Mouse (Mus musculus): ENCODE measurements around the gene Slc9a4. TPM values are rescaled to one million over a fixed set of nuclear protein-coding genes. Genes with fewer than 3 reads are reported as not detected.
"Not testable (repeated sequence)": the region's sequence is repeated elsewhere in the genome, so short reads cannot be mapped to it uniquely, and the experiment has no call there.

Gene Slc9a4
- polyA plus RNA-seq, 1 experiment from 2014 or later, result not detected

DNA sequence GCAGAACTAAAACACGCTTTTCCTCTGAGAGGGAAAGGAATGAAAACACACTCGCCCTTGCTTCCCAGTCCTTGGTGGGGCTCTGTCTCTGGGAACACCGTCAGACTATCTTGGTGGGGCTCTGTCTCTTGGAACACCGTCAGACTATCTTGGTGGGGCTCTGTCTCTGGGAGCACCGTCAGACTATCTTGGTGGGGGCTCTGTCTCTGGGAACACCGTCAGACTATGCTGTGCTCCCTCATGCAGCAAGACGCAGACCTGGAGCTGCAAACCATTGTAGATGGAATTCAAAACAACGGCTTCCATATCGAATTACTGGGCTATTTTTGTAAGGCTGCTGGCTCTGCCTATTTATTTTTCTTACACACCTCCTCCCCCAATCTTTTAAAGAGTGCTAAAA, 79.6 kb downstream of the Slc9a4 start:
- H3K4me2 ChIP-seq, result no peak overlapping the region
- no peak for ATAC-seq (replicated peaks; ENCODE audit: insufficient number of reproducible peaks, low FRiP score, low TSS enrichment)
- H3K27ac ChIP-seq (ENCODE audit: low read depth, low read length), result no peak overlapping the region
- no peak overlapping the region for H3K9ac ChIP-seq (ENCODE audit: low read depth, low read length)
- H3K36me3 ChIP-seq (ENCODE audit: control insufficient read depth, insufficient read depth, low read length), result no peaks in the 10 kb centered on the region
- H3K4me1 ChIP-seq (ENCODE audit: control insufficient read depth, insufficient read depth, low read length), result no peaks in the 10 kb centered on the region
- no peaks in the 10 kb centered on the region for H3K9me3 ChIP-seq (replicated peaks; ENCODE audit: control insufficient read depth, low read length)
- no peaks in the 10 kb centered on the region for H3K27me3 ChIP-seq (ENCODE audit: control insufficient read depth, insufficient read depth, low read length)
- no peak overlapping the region for H3K4me3 ChIP-seq (ENCODE audit: low read depth, low read length)
- WGBS (ENCODE audit: insufficient replicate concordance), result 37% methylated on average over 9 of the region's 9 CpGs

DNA sequence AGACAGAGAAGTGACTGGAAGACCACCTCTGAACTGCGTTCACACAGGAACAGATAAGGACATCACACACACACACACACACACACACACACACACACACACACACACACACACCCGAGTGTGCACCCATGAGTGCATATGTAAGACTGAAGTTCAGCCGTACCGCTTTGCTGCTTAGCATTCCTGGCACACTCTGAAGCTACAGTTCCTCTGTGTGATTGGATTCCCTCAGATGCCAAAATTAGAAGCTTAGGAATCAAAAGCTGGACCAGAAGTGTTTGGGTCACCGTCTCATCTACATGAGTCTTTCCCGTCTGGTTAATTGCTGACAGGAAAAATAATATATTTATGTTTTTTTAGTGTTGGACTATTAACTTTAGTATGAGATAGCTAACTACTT, 81.0 kb downstream of the Slc9a4 start:
- H3K36me3 ChIP-seq (ENCODE audit: control insufficient read depth, insufficient read depth, low read length), result no peaks in the 10 kb centered on the region
- WGBS (ENCODE audit: insufficient replicate concordance), result 75% methylated on average over 6 of the region's 6 CpGs
- H3K9me3 ChIP-seq (replicated peaks; ENCODE audit: control insufficient read depth, low read length), result no peaks in the 10 kb centered on the region
- no peak overlapping the region for H3K27ac ChIP-seq (ENCODE audit: low read depth, low read length)
- H3K27me3 ChIP-seq (ENCODE audit: control insufficient read depth, insufficient read depth, low read length), result no peaks in the 10 kb centered on the region
- H3K4me1 ChIP-seq (ENCODE audit: control insufficient read depth, insufficient read depth, low read length), result no peaks in the 10 kb centered on the region
- ATAC-seq (replicated peaks; ENCODE audit: insufficient number of reproducible peaks, low FRiP score, low TSS enrichment), result no peak
- no peak overlapping the region for H3K9ac ChIP-seq (ENCODE audit: low read depth, low read length)
- no peak overlapping the region for H3K4me3 ChIP-seq (ENCODE audit: low read depth, low read length)
- no peak overlapping the region for H3K4me2 ChIP-seq

DNA sequence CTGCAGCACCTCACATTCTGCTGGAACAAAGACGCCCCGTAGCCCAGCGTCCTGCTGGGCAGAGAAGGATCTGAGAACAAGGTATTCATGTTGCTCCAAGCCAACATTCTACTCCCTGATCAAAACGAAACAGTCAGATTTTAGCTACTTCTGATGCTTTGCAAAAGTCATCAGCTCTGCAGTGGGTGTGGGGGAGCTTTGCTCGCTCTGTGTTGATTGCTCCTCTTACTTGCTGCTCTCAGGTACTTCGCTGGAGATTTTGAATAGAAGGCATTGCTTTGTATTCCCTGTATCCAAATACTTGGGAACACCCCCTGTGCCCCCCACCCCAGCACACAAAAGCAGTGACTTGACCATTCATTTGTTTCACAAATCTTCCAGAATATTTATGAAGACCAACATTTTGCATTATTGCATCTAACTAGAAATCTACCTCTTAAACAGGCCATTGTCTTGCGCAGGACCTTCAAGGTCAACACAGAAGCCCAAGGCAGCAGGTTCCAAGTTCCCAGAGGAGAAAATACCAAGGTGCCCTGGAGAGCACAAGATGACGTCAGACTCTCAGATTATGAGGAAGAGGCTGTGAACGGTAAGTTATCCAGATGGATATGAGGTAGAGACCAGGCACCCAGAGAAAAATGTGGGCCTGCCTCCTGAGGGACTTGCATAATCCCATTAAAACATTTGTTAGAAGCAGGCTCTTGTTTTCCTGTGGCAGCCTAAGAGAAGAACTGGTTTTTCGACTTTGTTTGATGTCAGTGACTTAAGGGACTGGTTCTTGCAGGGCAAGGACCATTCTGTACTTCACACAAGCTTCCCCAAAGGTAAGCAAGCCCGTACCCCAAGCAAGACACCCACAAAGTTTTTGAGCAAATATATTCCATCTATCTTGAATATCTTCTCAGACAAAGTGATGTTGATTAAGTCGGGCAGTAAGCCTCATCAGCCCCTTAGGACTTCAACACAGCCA, 85.8 kb downstream of the Slc9a4 start:
- no peaks in the 10 kb centered on the region for H3K9me3 ChIP-seq (replicated peaks; ENCODE audit: control insufficient read depth, low read length)
- H3K27ac ChIP-seq (ENCODE audit: low read depth, low read length), result no peak overlapping the region
- no peak overlapping the region for H3K4me3 ChIP-seq (ENCODE audit: low read depth, low read length)
- 20% methylated on average over 12 of the region's 12 CpGs for WGBS (ENCODE audit: insufficient replicate concordance)
- H3K9ac ChIP-seq (ENCODE audit: low read depth, low read length), result no peak overlapping the region
- no peaks in the 10 kb centered on the region for H3K27me3 ChIP-seq (ENCODE audit: control insufficient read depth, insufficient read depth, low read length)
- H3K36me3 ChIP-seq (ENCODE audit: control insufficient read depth, insufficient read depth, low read length), result no peaks in the 10 kb centered on the region
- ATAC-seq (replicated peaks; ENCODE audit: insufficient number of reproducible peaks, low FRiP score, low TSS enrichment), result no peak
- H3K4me1 ChIP-seq (ENCODE audit: control insufficient read depth, insufficient read depth, low read length), result no peaks in the 10 kb centered on the region
- H3K4me2 ChIP-seq, result no peak overlapping the region

DNA sequence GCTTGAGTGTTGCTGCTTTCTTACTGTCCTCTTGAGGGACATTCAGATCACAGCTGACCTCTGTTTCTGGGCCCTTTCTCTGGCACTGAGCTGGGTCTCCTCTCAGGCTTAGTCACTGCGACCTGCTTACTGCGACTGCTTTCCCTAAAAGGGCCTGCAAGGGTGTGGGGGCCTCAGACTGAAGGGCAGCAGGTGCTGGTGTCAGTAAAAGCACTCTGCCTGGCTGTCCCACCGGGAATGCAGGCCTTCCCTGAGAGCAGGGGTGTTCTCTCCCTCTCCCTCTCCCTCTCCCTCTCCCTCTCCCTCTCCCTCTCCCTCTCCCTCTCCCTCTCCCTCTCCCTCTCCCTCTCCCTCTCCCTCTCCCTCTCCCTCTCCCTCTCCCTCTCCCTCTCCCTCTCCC, 87.6 kb downstream of the Slc9a4 start:
- H3K27me3 ChIP-seq (ENCODE audit: control insufficient read depth, insufficient read depth, low read length); H3K4me1 ChIP-seq (ENCODE audit: control insufficient read depth, insufficient read depth, low read length); H3K4me3 ChIP-seq (ENCODE audit: low read depth, low read length); ATAC-seq (replicated peaks; ENCODE audit: insufficient number of reproducible peaks, low FRiP score, low TSS enrichment); H3K27ac ChIP-seq (ENCODE audit: low read depth, low read length); H3K9ac ChIP-seq (ENCODE audit: low read depth, low read length); H3K9me3 ChIP-seq (replicated peaks; ENCODE audit: control insufficient read depth, low read length); H3K4me2 ChIP-seq; H3K36me3 ChIP-seq (ENCODE audit: control insufficient read depth, insufficient read depth, low read length): not testable (repeated sequence)
- 12% methylated on average over 3 of the region's 3 CpGs for WGBS (ENCODE audit: insufficient replicate concordance)

DNA sequence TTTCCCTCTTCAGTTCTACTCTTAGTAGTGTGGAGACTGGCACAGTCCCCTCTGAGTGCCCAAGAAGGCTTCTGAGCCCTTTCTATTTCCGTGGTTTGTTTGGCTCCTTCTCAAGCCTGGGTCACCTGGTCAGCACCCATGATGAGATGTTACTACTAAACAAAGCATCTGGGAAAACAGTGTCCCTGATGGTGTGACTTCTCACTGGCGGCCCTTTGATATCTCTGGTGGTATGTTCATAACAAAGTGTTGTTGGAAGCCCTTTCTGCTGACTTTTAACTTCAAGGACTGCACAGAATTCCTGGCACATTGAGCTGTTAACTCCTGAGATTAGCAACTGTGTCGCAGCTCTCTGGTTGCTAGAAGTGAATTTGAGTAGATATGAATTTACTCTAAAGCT, 90.1 kb downstream of the Slc9a4 start:
- Histone ChIP-seq H3K27ac (ENCODE audit: low read depth, low read length) (no peak overlapping the region), H3K9ac (ENCODE audit: low read depth, low read length) (no peak overlapping the region), H3K27me3 (ENCODE audit: control insufficient read depth, insufficient read depth, low read length) (no peaks in the 10 kb centered on the region), H3K36me3 (ENCODE audit: control insufficient read depth, insufficient read depth, low read length) (no peaks in the 10 kb centered on the region), H3K4me1 (ENCODE audit: control insufficient read depth, insufficient read depth, low read length) (no peaks in the 10 kb centered on the region), H3K4me3 (ENCODE audit: low read depth, low read length) (no peak overlapping the region), H3K9me3 (replicated peaks; ENCODE audit: control insufficient read depth, low read length) (no peaks in the 10 kb centered on the region), H3K4me2 (no peak overlapping the region)
- no peak for ATAC-seq (replicated peaks; ENCODE audit: insufficient number of reproducible peaks, low FRiP score, low TSS enrichment)
- WGBS (ENCODE audit: insufficient replicate concordance), result 59% methylated on average over 3 of the region's 3 CpGs

DNA sequence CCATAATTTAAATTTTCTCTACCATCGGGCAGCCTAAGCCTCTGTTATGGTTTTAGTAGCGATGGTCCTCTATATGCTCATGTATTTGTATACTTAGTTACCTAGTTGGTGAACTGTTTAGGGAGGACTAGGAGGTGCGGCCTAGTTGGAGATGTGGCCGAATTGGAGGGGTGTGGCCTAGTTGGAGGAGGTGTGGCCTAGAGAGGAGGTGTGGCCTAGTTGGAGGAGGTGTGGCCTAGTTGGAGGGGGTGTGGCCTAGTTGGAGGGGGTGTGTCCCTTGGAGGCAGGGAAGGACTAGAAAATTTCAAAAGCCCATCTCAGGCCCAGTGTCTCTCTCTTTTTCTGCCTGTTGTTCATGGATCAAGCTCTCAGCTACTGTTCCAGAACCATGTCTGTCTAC, 91.6 kb downstream of the Slc9a4 start:
- Histone ChIP-seq H3K9me3 (replicated peaks; ENCODE audit: control insufficient read depth, low read length) (no peaks in the 10 kb centered on the region), H3K36me3 (ENCODE audit: control insufficient read depth, insufficient read depth, low read length) (no peaks in the 10 kb centered on the region), H3K9ac (ENCODE audit: low read depth, low read length) (no peak overlapping the region), H3K4me3 (ENCODE audit: low read depth, low read length) (no peak overlapping the region), H3K4me2 (no peak overlapping the region), H3K27me3 (ENCODE audit: control insufficient read depth, insufficient read depth, low read length) (no peaks in the 10 kb centered on the region), H3K27ac (ENCODE audit: low read depth, low read length) (no peak overlapping the region), H3K4me1 (ENCODE audit: control insufficient read depth, insufficient read depth, low read length) (no peaks in the 10 kb centered on the region)
- WGBS (ENCODE audit: insufficient replicate concordance), result 92% methylated on average over 4 of the region's 4 CpGs
- no peak for ATAC-seq (replicated peaks; ENCODE audit: insufficient number of reproducible peaks, low FRiP score, low TSS enrichment)

DNA sequence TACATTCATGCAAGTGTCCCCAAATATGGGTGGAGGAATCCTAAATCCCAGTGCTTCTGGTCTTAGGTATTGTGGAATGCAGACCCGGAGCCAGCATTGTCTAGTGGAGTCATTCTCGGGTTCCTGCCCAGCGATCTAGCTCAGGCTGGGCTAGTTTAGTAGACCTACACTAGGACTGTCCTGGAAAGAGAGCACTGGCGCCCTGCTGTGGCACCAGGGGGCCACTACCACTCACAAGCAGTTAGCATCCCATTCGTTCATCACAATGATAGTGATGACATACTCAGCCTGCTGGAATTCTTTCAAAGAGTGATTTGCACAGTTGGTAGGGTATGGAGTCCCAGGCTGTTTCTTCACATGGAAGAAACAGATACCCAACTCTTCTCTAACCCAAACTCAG, 97.4 kb downstream of the Slc9a4 start:
- Histone ChIP-seq H3K9me3 (replicated peaks; ENCODE audit: control insufficient read depth, low read length) (no peaks in the 10 kb centered on the region), H3K27ac (ENCODE audit: low read depth, low read length) (no peak overlapping the region), H3K9ac (ENCODE audit: low read depth, low read length) (no peak overlapping the region), H3K4me1 (ENCODE audit: control insufficient read depth, insufficient read depth, low read length) (peaks cover 3% of the 10 kb centered on the region; the same call in 1 of the 2 replicates), H3K36me3 (ENCODE audit: control insufficient read depth, insufficient read depth, low read length) (no peaks in the 10 kb centered on the region), H3K4me2 (no peak overlapping the region), H3K4me3 (ENCODE audit: low read depth, low read length) (no peak overlapping the region), H3K27me3 (ENCODE audit: control insufficient read depth, insufficient read depth, low read length) (peaks cover 48% of the 10 kb centered on the region)
- ATAC-seq (replicated peaks; ENCODE audit: insufficient number of reproducible peaks, low FRiP score, low TSS enrichment), result no peak
- WGBS (ENCODE audit: insufficient replicate concordance), result 42% methylated on average over 5 of the region's 5 CpGs
